Mouse (Mus musculus): ENCODE data around the gene Ccdc137.

Gene Ccdc137

GRCm38 (mm10) chr11:120500357-120500756, 42.4 kb downstream of the Ccdc137 start:
- DNase-seq: no peak

- DNase-seq: no peak
Measured at GRCm38 (mm10) chr11:120501018-120501417, 43.1 kb downstream of the Ccdc137 start.

- DNase-seq: no peak
Measured at GRCm38 (mm10) chr11:120501701-120502100, 43.8 kb downstream of the Ccdc137 start.

GRCm38 (mm10) chr11:120505661-120506060, 47.7 kb downstream of the Ccdc137 start:
- DNase-seq: no peak

GRCm38 (mm10) chr11:120506899-120507298, 49.0 kb downstream of the Ccdc137 start:
- no peak for DNase-seq

GRCm38 (mm10) chr11:120507611-120508289, 49.8 kb downstream of the Ccdc137 start:
- no peak for DNase-seq

GRCm38 (mm10) chr11:120508290-120508870, 50.5 kb downstream of the Ccdc137 start:
- no peak for DNase-seq

GRCm38 (mm10) chr11:120509940-120510339, 52.0 kb downstream of the Ccdc137 start:
- DNase-seq: no peak

GRCm38 (mm10) chr11:120510375-120511030, 52.6 kb downstream of the Ccdc137 start:
- no peak for DNase-seq

- no peak for DNase-seq
Measured at GRCm38 (mm10) chr11:120512790-120513453, 55.0 kb downstream of the Ccdc137 start.
